In the genomic region with DNA sequence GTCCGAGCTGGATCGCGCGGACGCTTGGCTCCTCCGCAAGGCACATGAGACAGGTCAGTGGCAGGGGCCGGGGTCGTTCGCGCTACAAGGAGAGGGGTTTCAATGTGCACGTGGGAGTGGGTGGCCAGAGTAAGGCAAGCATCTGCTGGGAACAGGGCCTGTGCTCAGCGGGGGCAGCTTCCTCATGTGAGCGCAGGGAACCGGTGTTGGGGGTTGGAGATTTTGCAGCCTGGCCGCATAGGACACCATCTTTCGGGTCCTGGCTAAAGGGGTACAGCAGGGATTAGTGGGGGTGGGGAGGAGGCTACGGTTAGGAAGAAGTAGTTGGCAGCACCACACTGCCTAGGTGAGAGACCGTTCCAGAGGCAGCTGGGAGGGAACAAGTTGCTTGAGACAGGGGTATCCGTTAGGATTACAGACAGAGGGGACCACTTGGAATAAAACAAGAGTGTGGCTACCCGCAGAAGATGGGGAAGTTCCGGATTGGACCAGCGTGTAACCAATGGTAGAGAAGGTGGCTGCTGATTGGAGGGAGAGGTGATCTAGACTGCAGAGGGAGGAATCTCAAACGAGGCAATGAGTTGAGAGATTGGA, we compare ENCODE assay signal across 8 mouse cellular contexts. TPM values are rescaled to one million over a fixed set of nuclear protein-coding genes. Genes with fewer than 3 reads are reported as not detected.
DNase-seq lines count a peak whose midpoint lies in the region; ATAC-seq and TF ChIP-seq lines count a peak whose summit lies in the region.

No protein-coding gene starts in this region.

- WGBS in forebrain, embryonic 13.5 days = under 1% methylated on average over 23 of the region's 23 CpGs
- 1% methylated on average over 23 of the region's 23 CpGs for WGBS in hindbrain, embryonic 13.5 days
- 0% methylated on average over 23 of the region's 23 CpGs for WGBS in lung, postnatal 0 days

- no peak for TF ChIP-seq EP300 in lung, postnatal 0 days (IDR thresholded peaks at IDR 0.05)

- peak; percentile 70 for DNase-seq in adrenal gland, adult 2 months
- DNase-seq in adrenal gland, postnatal 4 days (ENCODE audit: low spot score in 2 of 2) = no peak
- DNase-seq in c-Kit-positive CD71-positive TER-119-negative erythroid progenitor cells, embryonic 14.5 days (ENCODE audit: low read depth) = peak; percentile 61
- peak; percentile 62 to 78 for DNase-seq in layer of hippocampus, postnatal 14 days (ENCODE audit: low spot score in 2 of 2)
- DNase-seq in lung, postnatal 0 days (ENCODE audit: low spot score) = peak; percentile 54
- DNase-seq in right cerebral cortex, postnatal 25 days = peak; percentile 69

- H3K4me3 ChIP-seq in forebrain, embryonic 13.5 days = peak overlapping the region; percentile 77
- H3K4me3 ChIP-seq in hindbrain, embryonic 13.5 days = peak overlapping the region; percentile 75
- peak overlapping the region; percentile 77 for H3K4me3 ChIP-seq in lung, postnatal 0 days (ENCODE audit: low read depth, low read length)

- H3K36me3 ChIP-seq in forebrain, embryonic 13.5 days (ENCODE audit: poor library complexity, severe bottlenecking) = 0 out of 2 replicates have a peak, but pooled peaks cover 17% of the 10 kb centered on the region
- peaks cover 27% of the 10 kb centered on the region for H3K36me3 ChIP-seq in hindbrain, embryonic 13.5 days
- H3K36me3 ChIP-seq in lung, postnatal 0 days (ENCODE audit: insufficient read depth, low read length) = no peaks in the 10 kb centered on the region

- no peak for TF ChIP-seq CTCF in lung, postnatal 0 days (IDR thresholded peaks at IDR 0.05)

- H3K27ac ChIP-seq in forebrain, embryonic 13.5 days = peak overlapping the region; percentile 54
- peak overlapping the region; percentile 75 for H3K27ac ChIP-seq in hindbrain, embryonic 13.5 days
- H3K27ac ChIP-seq in lung, postnatal 0 days (ENCODE audit: low read length) = peak overlapping the region; percentile 38; the same call in 1 of the 2 replicates

- no peaks in the 10 kb centered on the region for H3K9me3 ChIP-seq in forebrain, embryonic 13.5 days (replicated peaks)
- H3K9me3 ChIP-seq in hindbrain, embryonic 13.5 days = no peaks in the 10 kb centered on the region
- no peaks in the 10 kb centered on the region for H3K9me3 ChIP-seq in lung, postnatal 0 days (ENCODE audit: low read length)

- H3K4me1 ChIP-seq in forebrain, embryonic 13.5 days = peaks cover 11% of the 10 kb centered on the region
- H3K4me1 ChIP-seq in hindbrain, embryonic 13.5 days (replicated peaks) = peaks cover 11% of the 10 kb centered on the region
- H3K4me1 ChIP-seq in lung, postnatal 0 days (ENCODE audit: insufficient read depth, low read depth, low read length) = 0 out of 2 replicates have a peak, but pooled peaks cover 5% of the 10 kb centered on the region

- H3K4me2 ChIP-seq in forebrain, embryonic 13.5 days = peak overlapping the region; percentile 92
- peak overlapping the region; percentile 90 for H3K4me2 ChIP-seq in hindbrain, embryonic 13.5 days
- peak overlapping the region; percentile 98 for H3K4me2 ChIP-seq in lung, postnatal 0 days (replicated peaks; ENCODE audit: low read depth, low read length)

- ATAC-seq in forebrain, embryonic 13.5 days = peak; percentile 81
- ATAC-seq in hindbrain, embryonic 13.5 days (ENCODE audit: low FRiP score) = peak; percentile 72
- peak; percentile 38 for ATAC-seq in lung, postnatal 0 days

- peak overlapping the region; percentile 76 for H3K9ac ChIP-seq in forebrain, embryonic 13.5 days
- H3K9ac ChIP-seq in hindbrain, embryonic 13.5 days = peak overlapping the region; percentile 81
- peak overlapping the region; percentile 44; the same call in 1 of the 2 replicates for H3K9ac ChIP-seq in lung, postnatal 0 days (replicated peaks; ENCODE audit: low read depth)

- 0 out of 2 replicates have a peak, but pooled peaks cover 5% of the 10 kb centered on the region for H3K27me3 ChIP-seq in forebrain, embryonic 13.5 days
- no peaks in the 10 kb centered on the region for H3K27me3 ChIP-seq in hindbrain, embryonic 13.5 days
- H3K27me3 ChIP-seq in lung, postnatal 0 days (replicated peaks; ENCODE audit: insufficient read depth, low read length) = no peaks in the 10 kb centered on the region

RNA-seq across cellular contexts. Expression of gene Tmem160, which starts 0.6 kb away (rescaled TPM):
- 10 to 100 TPM; 31.1 to 76.6 TPM for total RNA-seq in adrenal gland, adult 2 months (2021)
- 409 and 528 TPM in 2 replicates for polyA plus RNA-seq in adrenal gland, adult 2 months (2012; rRNA removed)
- 10 to 100 TPM; 39.1 to 39.9 TPM for total RNA-seq in adrenal gland, postnatal 4 days (2021)
- polyA plus RNA-seq in forebrain, embryonic 13.5 days (2015; fragmentation: Nextera tagmentation; extraction: Ambion mirVana) = 55.7 and 56.4 TPM in 2 replicates
- polyA plus RNA-seq in hindbrain, embryonic 13.5 days (2015; fragmentation: Nextera tagmentation; extraction: Ambion mirVana) = 55.9 and 60.8 TPM in 2 replicates
- total RNA-seq in layer of hippocampus, postnatal 14 days (2021) = 10 to 100 TPM; 90.2 to 90.8 TPM
- polyA plus RNA-seq in lung, postnatal 0 days (2015; fragmentation: Nextera tagmentation; extraction: Ambion mirVana) = 81.0 and 87.9 TPM in 2 replicates

RNA-seq across cellular contexts. Expression of gene Npas1, which starts 24.3 kb away (rescaled TPM):
- total RNA-seq in adrenal gland, adult 2 months (2021) = not detected
- not detected in 2 replicates for polyA plus RNA-seq in adrenal gland, adult 2 months (2012; rRNA removed)
- total RNA-seq in adrenal gland, postnatal 4 days (2021) = under 1 TPM in 1 of 2 experiments, not detected in 1; 0.20 TPM
- 2.1 and 3.4 TPM in 2 replicates for polyA plus RNA-seq in forebrain, embryonic 13.5 days (2015; fragmentation: Nextera tagmentation; extraction: Ambion mirVana)
- 2.3 and 2.5 TPM in 2 replicates for polyA plus RNA-seq in hindbrain, embryonic 13.5 days (2015; fragmentation: Nextera tagmentation; extraction: Ambion mirVana)
- 10 to 100 TPM; 19.7 to 23.6 TPM for total RNA-seq in layer of hippocampus, postnatal 14 days (2021)
- polyA plus RNA-seq in lung, postnatal 0 days (2015; fragmentation: Nextera tagmentation; extraction: Ambion mirVana) = 0.17 and 0.18 TPM in 2 replicates

RNA-seq across cellular contexts. Expression of gene Zc3h4, which starts 52.5 kb away (rescaled TPM):
- total RNA-seq in adrenal gland, adult 2 months (2021) = 10 to 100 TPM; 33.0 to 47.7 TPM
- polyA plus RNA-seq in adrenal gland, adult 2 months (2012; rRNA removed) = 40.7 and 48.8 TPM in 2 replicates
- total RNA-seq in adrenal gland, postnatal 4 days (2021) = 10 to 100 TPM; 60.7 to 62.1 TPM
- polyA plus RNA-seq in forebrain, embryonic 13.5 days (2015; fragmentation: Nextera tagmentation; extraction: Ambion mirVana) = 19.5 and 20.5 TPM in 2 replicates
- polyA plus RNA-seq in hindbrain, embryonic 13.5 days (2015; fragmentation: Nextera tagmentation; extraction: Ambion mirVana) = 17.4 and 18.6 TPM in 2 replicates
- 10 to 100 TPM; 49.0 to 54.2 TPM for total RNA-seq in layer of hippocampus, postnatal 14 days (2021)
- 7.9 and 8.2 TPM in 2 replicates for polyA plus RNA-seq in lung, postnatal 0 days (2015; fragmentation: Nextera tagmentation; extraction: Ambion mirVana)

Comparison
In these comparisons a context has a peak if more than half of its experiments do, and no peak if none do; other contexts are left out.
1. DNase-seq: peak in adrenal gland, adult 2 months (single experiment), c-Kit-positive CD71-positive TER-119-negative erythroid progenitor cells, embryonic 14.5 days (single experiment), layer of hippocampus, postnatal 14 days (2 of 2), lung, postnatal 0 days (single experiment) and right cerebral cortex, postnatal 25 days (single experiment); none in adrenal gland, postnatal 4 days (0 of 2).
2. Peak in every context shown above with its lines, with median percentiles within 50 percentile points of each other: ATAC-seq, H3K27ac ChIP-seq, H3K4me2 ChIP-seq, H3K4me3 ChIP-seq and H3K9ac ChIP-seq.